Mouse (Mus musculus) G1E (cell line): ENCODE results near the gene Hoxa7.

Experiments used
- CTCF ChIP-seq: IDR thresholded peaks from 2 replicates; pipeline ENCODE4 v1.5.1; 2012; ENCODE audit warnings: low read depth, low read length, inconsistent platforms, mixed read lengths
- GATA1 ChIP-seq: IDR thresholded peaks from 2 replicates; pipeline ENCODE4 v1.6.1; 2012; ENCODE audit warnings: borderline replicate concordance, low read length, inconsistent platforms, mixed read lengths
- GATA2 ChIP-seq: IDR thresholded peaks from 2 replicates; pipeline ENCODE4 v1.6.1; 2012; ENCODE audit warnings: low read depth, low read length, inconsistent platforms, borderline replicate concordance
- POLR2AphosphoS5 ChIP-seq: IDR thresholded peaks from 2 replicates; pipeline ENCODE4 v1.6.1; 2012; ENCODE audit warnings: low read depth, low read length, inconsistent platforms; ENCODE audit not compliant: insufficient replicate concordance
- TAL1 ChIP-seq: conservative IDR thresholded peaks from 2 replicates; pipeline ENCODE4 v1.6.1; 2012; ENCODE audit warnings: low read depth, low read length, inconsistent platforms, mixed read lengths

GRCm38 (mm10) chr6:52247766-52248637 lies 26.3 kb upstream of the Hoxa7 start:
- TF ChIP-seq CTCF (no peak), GATA2 (no peak), TAL1 (no peak), GATA1 (no peak), POLR2AphosphoS5 (no peak)
